Mouse (Mus musculus) liver, embryonic 16.5 days (tissue): ENCODE measurements at regions not wholly inside any gene's neighbourhood (a gene's known extent, or its start where the extent isn't known, plus 50 kb on each side); places are given as distances from the start of the nearest gene placed in this dataset.

Experiments
- ATAC-seq: fragments of 200-750 bp; cut with Nextera tagmentation; 2 replicates; pipeline ENCODE4 v1.8.0; 2017; ENCODE audit warnings: low read depth, mild to moderate bottlenecking, moderate number of reproducible peaks, moderate library complexity
- H3K27ac ChIP-seq: fragments of 300-500 bp; sonication (generic); 2 replicates; pipeline ENCODE4 v1.5.1; 2014; ENCODE audit warnings: mild to moderate bottlenecking, low read length
- H3K27me3 ChIP-seq: fragments of 300-500 bp; sonication (generic); 2 replicates; pipeline ENCODE4 v1.6.1; 2014; ENCODE audit warnings: low read depth, low read length, mixed read lengths; ENCODE audit not compliant: control insufficient read depth, insufficient read depth
- H3K36me3 ChIP-seq: fragments of 300-500 bp; sonication (generic); 2 replicates; pipeline ENCODE4 v1.6.1; 2014; ENCODE audit warnings: mild to moderate bottlenecking; ENCODE audit not compliant: control insufficient read depth, insufficient read depth
- H3K4me1 ChIP-seq: fragments of 300-500 bp; sonication (generic); 2 replicates; pipeline ENCODE4 v1.6.1; 2014; ENCODE audit warnings: low read depth, low read length, mixed read lengths; ENCODE audit not compliant: control insufficient read depth
- H3K4me2 ChIP-seq: fragments of 300-500 bp; sonication (generic); 2 replicates; pipeline ENCODE4 v1.6.1; 2014; ENCODE audit warnings: low read depth, low read length, mixed read lengths
- H3K4me3 ChIP-seq: fragments of 300-500 bp; sonication (generic); 2 replicates; pipeline ENCODE4 v1.5.1; 2014; ENCODE audit warnings: low read depth, mild to moderate bottlenecking, low read length
- H3K9ac ChIP-seq: fragments of 300-500 bp; sonication (generic); 2 replicates; pipeline ENCODE4 v1.6.1; 2014; ENCODE audit warnings: low read depth, low read length
- H3K9me3 ChIP-seq: fragments of 300-500 bp; sonication (generic); replicated peaks from 2 replicates; pipeline ENCODE4 v1.6.1; 2016; ENCODE audit warnings: low read length; ENCODE audit not compliant: control insufficient read depth
- WGBS: fragments of 180-500 bp; shearing (Covaris S2); extraction: QIAGEN DNeasy Blood & Tissue Kit; methylation state at CpG from one replicate; pipeline ENCODE4 v1.1.7; 2014; ENCODE audit not compliant: insufficient replicate concordance; 5-methylcytosine and 5-hydroxymethylcytosine counted together

DNA sequence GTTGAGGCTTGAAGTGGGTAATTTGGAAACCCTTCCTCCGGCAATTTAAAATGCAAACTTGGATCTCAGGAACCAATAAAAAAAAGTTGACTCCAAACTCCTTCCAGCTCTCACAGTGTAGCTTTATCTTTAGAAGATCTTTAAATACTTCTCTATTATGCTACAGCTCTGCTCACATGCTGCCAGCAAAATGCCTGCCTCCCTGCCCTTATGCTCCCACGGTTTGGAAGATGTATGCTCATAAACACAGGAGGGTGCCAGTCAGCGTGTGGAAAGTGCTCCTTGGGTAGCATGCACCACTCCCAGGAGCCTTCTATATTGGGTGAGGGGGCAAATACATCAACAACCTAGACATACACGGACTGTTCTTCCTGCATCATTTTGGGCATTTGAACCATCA lies 123.2 kb upstream of the Arl4c start:
- 69% methylated on average over 4 of the region's 4 CpGs for WGBS

DNA sequence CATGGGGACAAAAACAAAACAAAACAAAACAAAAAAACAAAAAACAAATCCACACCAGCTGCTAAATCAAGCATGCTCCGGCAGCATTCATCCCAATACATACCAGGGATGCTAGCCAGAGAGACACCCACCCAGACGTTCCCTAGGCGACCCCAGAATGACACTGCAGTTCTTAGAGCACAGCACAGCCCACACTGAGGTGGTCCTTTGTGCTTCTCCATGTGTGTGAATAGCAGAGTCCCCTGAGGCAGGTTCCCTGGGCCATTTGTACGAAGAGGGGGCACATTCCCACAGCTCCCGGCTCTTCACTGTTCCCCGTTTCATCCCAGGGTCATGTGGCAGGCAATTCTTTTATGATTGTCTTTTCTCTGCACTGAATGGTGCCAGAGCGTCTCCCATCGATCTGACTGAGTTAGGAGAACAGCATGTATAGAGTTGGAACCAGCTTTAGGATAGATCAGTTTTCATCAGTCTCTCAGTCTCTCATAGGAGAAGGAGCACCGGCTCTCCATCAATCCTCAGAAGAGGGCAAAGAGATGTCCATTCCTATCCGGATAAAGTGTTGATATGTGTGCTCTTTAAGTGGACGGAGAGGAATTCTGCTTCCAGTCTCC lies 136.7 kb upstream of the Arl4c start:
- no peaks in the 10 kb centered on the region for H3K4me1 ChIP-seq
- WGBS, result 52% methylated on average over 11 of the region's 11 CpGs

More for the DNA sequence above, 123.2 kb upstream of the Arl4c start:
- Histone ChIP-seq H3K4me1 (no peaks in the 10 kb centered on the region), H3K27me3 (no peaks in the 10 kb centered on the region), H3K9me3 (no peaks in the 10 kb centered on the region), H3K9ac (no peak overlapping the region), H3K4me2 (no peak overlapping the region), H3K4me3 (no peak overlapping the region), H3K36me3 (no peaks in the 10 kb centered on the region), H3K27ac (no peak overlapping the region)
- no peak for ATAC-seq

DNA sequence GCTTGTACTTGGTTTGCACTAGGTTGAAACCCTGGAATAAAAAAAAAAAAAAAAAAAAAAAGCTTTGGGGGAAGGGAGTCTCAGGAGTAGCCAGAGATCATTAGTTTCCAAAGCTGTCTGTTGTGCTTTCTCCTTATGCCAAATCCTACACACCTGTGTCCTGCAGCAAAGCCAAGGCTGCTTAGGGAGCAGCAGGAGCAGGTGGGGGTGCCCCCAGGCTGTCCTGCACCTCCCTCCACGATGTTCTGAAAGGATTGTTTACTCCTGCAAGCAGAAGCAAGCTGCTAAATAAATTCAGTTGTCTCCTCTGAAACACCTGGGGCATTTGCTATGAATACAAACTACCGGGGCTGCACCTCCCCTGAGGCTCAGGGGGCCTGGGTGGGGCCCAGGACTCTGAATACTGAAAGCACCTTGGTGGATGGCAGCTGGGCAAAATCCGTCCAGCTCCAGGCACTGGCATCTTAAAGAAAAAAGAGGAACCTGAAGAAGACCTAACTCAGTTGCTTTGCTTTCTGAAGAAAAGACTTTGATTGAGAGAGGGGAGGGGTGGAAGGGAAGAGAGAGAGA lies 137.5 kb upstream of the Arl4c start:
- no peak overlapping the region for H3K9ac ChIP-seq
- no peak overlapping the region for H3K4me3 ChIP-seq
- no peaks in the 10 kb centered on the region for H3K27me3 ChIP-seq
- no peaks in the 10 kb centered on the region for H3K36me3 ChIP-seq
- H3K4me2 ChIP-seq, result no peak overlapping the region
- H3K27ac ChIP-seq, result no peak overlapping the region
- no peaks in the 10 kb centered on the region for H3K9me3 ChIP-seq
- WGBS, result 20% methylated on average over 3 of the region's 3 CpGs
- no peak for ATAC-seq
- H3K4me1 ChIP-seq, result no peaks in the 10 kb centered on the region

More for the DNA sequence above, 136.7 kb upstream of the Arl4c start:
- Histone ChIP-seq H3K4me3 (no peak overlapping the region), H3K36me3 (no peaks in the 10 kb centered on the region), H3K27ac (no peak overlapping the region), H3K9ac (no peak overlapping the region), H3K4me2 (no peak overlapping the region), H3K27me3 (no peaks in the 10 kb centered on the region), H3K9me3 (no peaks in the 10 kb centered on the region)
- ATAC-seq, result no peak

DNA sequence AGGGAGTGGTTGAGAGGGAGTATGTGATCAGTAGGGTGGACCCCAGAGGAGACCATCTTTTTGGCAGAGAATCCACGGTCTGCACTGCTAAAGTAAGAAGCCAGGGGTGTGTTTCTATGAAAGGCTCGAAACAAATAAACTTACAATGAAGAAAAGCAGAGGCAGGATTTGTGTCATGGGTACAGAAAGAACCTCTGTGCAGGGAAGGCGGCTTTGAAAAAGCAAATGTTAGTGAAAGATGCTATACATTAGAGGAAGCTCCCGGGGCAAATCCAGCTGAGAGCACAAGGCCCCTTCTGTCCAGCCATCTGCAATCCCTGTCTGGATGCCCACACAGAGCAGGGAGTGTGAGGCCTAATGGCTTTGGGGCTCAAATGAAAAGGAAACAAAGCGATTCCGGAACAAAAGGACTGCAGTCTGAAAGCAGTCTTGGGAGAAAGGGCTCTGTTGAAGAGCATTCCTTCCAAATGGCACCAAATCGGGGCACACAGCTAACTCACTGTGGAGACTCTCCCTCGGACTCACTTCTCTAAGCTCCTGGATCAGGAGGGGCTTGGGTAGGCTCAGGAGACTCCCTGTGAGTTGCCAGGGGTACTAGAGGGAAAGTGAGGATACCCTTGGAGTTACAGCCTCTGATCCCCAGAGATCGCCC lies 138.1 kb upstream of the Arl4c start:
- H3K9me3 ChIP-seq, result no peaks in the 10 kb centered on the region
- no peak for ATAC-seq
- H3K4me1 ChIP-seq, result no peaks in the 10 kb centered on the region
- no peaks in the 10 kb centered on the region for H3K27me3 ChIP-seq
- no peaks in the 10 kb centered on the region for H3K36me3 ChIP-seq
- no peak overlapping the region for H3K4me2 ChIP-seq
- H3K27ac ChIP-seq, result no peak overlapping the region
- H3K9ac ChIP-seq, result no peak overlapping the region
- WGBS, result 51% methylated on average over 9 of the region's 9 CpGs
- H3K4me3 ChIP-seq, result no peak overlapping the region

DNA sequence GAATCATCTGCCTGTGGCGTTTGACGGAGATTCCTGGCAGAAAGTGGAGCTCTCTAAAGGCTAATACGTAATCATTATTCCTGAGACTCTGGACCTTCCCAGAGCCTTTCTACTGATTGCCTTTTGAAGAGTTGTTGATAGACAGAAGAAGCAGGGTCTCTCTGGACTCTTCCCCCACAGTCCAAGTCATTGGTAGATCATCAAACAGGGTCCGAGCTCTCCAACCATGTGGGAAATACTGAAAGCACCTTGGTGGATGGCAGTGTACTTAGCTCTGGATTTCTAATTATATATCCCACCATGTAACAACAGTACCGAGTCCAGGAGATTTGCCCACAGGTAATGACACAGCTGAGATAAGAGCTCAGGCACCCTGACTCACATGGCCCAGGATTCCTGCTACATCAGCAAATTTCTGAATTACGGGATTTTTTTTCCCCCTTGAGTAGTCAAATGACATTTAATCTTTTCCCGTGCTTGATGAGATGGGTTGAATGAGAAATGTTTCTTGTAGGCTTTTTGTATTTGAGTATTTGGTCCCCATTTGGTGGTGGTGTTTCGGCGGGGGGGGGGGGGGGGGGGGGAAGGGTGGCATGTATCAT lies 139.1 kb upstream of the Arl4c start:
- H3K4me2 ChIP-seq, result no peak overlapping the region
- no peak for ATAC-seq
- no peak overlapping the region for H3K4me3 ChIP-seq
- WGBS, result 68% methylated on average over 7 of the region's 9 CpGs
- no peaks in the 10 kb centered on the region for H3K4me1 ChIP-seq
- no peak overlapping the region for H3K9ac ChIP-seq
- H3K27me3 ChIP-seq, result no peaks in the 10 kb centered on the region
- no peaks in the 10 kb centered on the region for H3K36me3 ChIP-seq
- H3K27ac ChIP-seq, result no peak overlapping the region
- no peaks in the 10 kb centered on the region for H3K9me3 ChIP-seq

DNA sequence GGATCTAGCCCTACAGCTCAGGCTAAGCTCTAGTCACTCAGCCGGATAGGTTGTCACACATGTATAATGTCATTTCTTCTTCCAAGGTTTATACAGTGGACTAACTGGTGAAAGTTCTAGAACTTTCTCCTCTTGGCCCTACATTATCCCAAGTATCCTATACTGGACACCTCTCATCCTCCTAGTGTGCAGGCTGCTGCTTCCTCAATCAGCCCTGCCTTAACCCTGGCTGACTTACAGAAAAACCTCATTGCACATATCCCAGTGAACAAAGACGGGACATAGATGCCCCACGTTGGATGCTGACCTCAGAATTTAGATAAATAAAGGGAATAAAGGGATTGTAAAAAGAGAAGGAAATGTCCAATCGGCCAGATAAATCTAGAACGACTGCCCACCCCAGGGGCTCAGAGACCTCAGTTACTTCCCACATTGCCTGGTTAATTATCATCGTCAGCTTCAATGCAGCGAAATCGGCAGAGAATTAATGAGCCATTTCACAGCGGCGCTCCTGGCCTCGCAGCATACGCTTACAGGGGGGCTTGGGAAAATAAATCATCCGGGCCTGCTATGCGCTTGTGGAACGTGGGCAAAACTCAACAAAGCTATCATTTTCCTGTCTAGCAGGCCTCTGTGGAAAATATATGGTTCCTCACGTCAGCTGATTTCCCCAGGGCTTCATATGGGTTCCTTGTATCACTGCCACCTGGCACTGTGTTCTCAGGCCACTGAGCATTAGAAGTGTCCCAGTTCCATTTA lies 145.5 kb upstream of the Arl4c start:
- Histone ChIP-seq H3K4me1 (no peaks in the 10 kb centered on the region), H3K36me3 (no peaks in the 10 kb centered on the region), H3K9me3 (no peaks in the 10 kb centered on the region), H3K27me3 (no peaks in the 10 kb centered on the region), H3K4me2 (no peak overlapping the region), H3K27ac (no peak overlapping the region), H3K9ac (no peak overlapping the region), H3K4me3 (no peak overlapping the region)
- no peak for ATAC-seq
- 72% methylated on average over 16 of the region's 16 CpGs for WGBS

DNA sequence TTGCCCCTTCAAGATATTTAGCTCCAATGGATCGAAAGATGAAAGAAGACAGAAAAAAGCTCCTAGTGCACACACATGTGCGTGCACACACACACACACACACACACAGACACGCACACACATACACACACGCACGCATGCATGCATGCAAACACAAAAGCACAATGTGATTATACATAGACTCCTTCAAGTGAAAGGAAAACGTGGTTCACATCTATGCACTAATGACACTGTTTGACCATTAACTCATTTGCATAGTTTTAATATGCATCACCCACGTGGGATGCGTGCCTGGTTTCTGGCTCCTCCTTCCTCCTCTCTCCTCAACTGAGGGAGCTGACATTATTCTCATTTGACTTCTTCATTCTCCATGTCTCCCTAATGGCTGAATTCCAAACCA lies 146.2 kb upstream of the Arl4c start:
- no peaks in the 10 kb centered on the region for H3K9me3 ChIP-seq
- no peaks in the 10 kb centered on the region for H3K36me3 ChIP-seq
- no peaks in the 10 kb centered on the region for H3K4me1 ChIP-seq
- no peak overlapping the region for H3K4me3 ChIP-seq
- no peaks in the 10 kb centered on the region for H3K27me3 ChIP-seq
- no peak overlapping the region for H3K4me2 ChIP-seq
- H3K27ac ChIP-seq, result no peak overlapping the region
- no peak for ATAC-seq
- WGBS, result 68% methylated on average over 8 of the region's 8 CpGs
- no peak overlapping the region for H3K9ac ChIP-seq

DNA sequence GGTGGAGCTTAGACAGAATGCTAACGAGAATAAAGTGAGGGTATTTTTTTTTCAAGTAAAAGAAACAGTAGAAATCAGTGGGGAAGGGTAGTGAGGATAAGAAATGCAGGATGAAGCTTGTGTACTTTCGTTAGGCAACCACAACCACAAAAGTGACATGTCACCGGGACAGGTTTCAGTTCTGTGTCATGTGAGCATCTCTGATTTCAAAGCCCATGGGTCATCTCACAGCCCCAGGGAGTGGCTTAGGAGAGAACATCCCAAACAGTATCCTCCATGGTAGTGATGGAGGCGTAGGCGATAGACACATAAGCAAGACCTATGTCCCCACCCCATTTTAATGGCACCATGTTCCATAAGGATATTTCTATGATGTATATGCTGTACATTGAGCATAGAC lies 147.4 kb upstream of the Arl4c start:
- Histone ChIP-seq H3K4me2 (no peak overlapping the region), H3K27ac (no peak overlapping the region), H3K9ac (no peak overlapping the region), H3K4me3 (no peak overlapping the region), H3K9me3 (no peaks in the 10 kb centered on the region), H3K36me3 (no peaks in the 10 kb centered on the region), H3K27me3 (no peaks in the 10 kb centered on the region), H3K4me1 (no peaks in the 10 kb centered on the region)
- WGBS, result 63% methylated on average over 5 of the region's 5 CpGs
- ATAC-seq, result no peak
